Mouse (Mus musculus) B cell, adult 2 months (primary cell): ENCODE results near the gene Rrad.
A peak's percentile ranks its signal among the peaks of the same experiment; 100 is the strongest.
"Not testable (repeated sequence)": the region's sequence is repeated elsewhere in the genome, so short reads cannot be mapped to it uniquely, and the experiment has no call there.

Source experiments
- DNase-seq, 2 experiments: peaks; one replicate each; pipeline ENCODE4 v3.0.0; 2022

Gene Rrad

DNA sequence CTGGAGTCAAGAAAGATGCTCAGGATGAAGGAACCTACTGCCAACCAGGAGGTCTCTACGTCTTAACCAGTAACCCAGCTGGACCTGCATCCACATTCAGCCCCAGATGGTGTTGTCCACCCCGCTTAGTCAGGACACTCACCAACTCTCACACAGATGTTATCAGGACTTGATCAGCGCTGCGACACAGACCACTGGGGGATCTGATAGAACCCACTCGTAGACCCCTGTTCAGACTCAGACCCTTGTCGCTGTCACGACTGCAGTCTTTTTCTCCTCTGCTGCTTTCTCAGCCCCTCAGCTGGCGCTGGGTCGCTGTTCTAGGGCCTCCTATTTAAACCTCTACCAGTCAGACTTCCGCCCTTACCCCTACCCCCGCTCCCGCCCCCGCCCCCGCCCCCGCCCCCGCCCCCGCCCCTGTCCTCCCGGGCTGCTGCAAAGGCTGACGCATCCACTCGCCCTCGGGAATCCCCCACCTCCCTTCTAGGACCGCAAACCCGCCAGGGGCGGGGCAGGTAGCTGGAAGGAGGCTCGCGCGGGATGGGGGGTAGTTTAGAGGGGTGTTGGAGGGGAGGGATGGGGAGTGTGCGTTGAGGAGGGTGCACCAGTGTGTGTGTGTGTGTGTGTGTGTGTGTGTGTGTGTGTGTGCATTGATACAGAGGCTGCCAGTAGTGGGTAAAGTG, at the start of gene Rrad:
Rrad (minus strand) TSS at position 347 of the 683 bp plus-strand sequence.
- peak; percentile 90 to 93 for DNase-seq

DNA sequence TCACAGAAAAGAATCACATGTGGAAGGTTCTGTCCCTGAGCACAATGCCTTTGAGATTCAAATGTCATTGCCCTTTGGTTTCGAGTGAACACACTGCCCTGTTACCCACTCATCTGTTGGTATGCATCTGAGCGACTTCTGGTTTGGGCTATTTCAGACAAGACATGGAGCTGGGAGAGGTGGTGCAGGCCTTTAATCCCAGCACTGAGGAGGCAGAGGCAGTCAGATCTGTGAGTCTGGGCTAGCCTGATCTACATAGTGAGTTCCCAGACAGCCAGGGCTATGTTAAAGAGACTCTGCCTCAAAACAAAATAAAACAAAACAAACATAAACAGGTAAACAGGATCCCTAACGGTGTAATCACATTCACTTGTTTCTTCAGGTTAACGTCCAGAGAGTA, 24.5 kb upstream of the Rrad start:
- DNase-seq: no peak

DNA sequence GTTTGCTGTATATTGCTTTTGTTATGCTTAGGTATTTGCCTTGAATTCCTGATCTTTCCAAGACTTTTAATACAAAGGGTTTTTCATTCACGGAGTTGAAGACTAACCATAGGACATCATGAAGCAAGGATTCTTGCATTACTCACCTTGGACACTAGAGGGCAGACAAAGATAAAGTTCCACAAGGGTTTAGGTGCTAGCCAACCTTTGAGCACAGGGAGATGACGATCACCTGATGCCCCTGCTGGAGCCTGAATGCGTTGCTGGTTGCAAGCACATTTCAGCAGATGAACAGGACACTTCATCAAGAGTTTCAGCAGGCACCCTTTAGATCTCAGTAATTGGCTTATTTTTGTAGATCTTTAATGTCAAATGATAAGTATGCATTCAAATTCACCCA, 23.9 kb upstream of the Rrad start:
- DNase-seq: peak; percentile 81 to 86

DNA sequence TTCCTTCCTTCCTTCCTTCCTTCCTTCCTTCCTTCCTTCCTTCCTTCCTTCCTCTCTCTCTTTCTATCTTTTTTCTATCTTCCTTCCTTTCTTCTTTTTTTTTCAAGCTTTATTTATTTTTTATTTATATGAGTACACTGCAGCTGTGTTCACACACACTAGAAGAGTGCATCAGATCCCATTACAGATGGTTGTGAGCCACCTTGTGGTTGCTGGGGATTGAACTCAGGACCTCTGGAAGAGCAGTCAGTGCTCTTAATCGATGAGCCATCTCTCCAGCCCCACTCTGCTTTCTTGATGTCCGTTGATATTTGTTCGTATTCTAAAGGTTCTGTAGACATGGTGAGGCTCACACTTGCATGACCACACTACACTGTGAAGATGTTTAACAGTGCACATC, 13.1 kb upstream of the Rrad start:
- DNase-seq: not testable (repeated sequence)

- no peak for DNase-seq
These were observed 11.2 kb upstream of the Rrad start for GRCm38 (mm10) chr8:104642324-104642654.

DNA sequence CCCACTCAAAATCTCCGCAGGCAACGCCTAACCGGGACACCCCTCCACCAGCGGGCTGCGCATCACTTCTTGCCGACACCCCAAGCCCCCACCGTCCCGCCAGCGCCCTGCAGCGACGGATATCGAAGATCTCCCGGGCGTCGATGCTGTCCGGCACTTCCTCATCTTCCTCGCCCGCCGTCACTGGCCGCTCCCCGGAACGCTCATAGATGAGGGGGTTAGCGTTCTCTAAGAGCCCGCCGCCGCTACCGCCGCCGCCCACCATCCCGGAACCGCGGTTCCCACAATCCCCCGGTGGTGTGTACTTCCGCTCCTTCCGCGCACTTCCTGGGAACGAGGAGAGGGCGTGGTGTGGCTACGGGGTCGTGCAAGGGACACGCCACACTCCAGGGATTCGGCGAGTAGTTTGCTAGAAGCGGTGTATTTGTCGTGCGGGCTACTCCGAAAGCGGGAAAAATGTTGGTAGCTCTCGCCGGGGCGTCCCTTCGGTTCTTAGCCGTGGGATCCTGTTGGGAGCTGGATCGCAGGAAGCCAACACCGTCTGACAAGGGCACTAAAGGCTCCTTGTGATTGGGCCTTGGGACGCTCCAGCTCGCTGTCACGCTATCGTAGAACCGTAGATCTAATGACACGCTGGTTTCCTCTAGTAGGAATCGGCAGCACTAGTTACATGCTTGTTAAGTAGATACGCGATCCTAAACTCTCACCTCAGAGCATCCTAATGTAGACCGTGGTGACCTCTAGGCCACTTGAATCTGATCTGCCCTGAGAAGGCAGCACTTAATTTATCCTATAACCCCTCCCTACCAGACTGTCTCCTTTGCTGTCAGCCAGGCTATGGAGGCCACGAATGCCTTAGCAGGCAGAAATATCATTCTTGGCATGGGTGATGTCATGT, 10.5 kb upstream of the Rrad start, which contains the start of gene Ciao2b:
Ciao2b (minus strand) TSS at position 540 of the 898 bp plus-strand sequence.
- peak; percentile 62 to 65 for DNase-seq

DNA sequence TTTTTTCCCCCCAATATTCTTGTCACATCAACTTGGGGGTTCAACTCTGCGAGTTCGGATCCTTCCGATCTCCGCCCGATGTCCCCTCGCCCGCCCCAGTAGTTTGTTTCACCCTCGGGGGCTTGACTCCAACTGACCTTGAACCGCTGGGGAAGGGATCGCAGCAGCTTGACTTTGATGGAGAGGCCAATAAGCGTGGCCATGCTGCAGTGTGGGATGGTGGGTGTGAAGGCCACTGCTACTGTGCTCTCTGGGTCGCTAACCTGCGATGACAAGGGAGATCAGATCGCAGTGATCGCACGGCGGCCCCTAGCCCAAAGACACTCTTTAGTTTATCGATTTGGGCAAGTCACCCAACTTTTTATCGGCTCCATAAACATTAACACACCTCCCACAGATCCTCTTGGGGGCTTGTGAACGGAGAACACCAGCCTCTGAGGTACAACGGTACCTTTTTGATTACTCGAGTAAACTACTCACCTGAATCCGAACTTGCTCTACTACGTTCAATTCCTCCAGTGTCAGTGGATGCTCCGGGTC, 9.8 kb upstream of the Rrad start:
- DNase-seq: no peak

DNA sequence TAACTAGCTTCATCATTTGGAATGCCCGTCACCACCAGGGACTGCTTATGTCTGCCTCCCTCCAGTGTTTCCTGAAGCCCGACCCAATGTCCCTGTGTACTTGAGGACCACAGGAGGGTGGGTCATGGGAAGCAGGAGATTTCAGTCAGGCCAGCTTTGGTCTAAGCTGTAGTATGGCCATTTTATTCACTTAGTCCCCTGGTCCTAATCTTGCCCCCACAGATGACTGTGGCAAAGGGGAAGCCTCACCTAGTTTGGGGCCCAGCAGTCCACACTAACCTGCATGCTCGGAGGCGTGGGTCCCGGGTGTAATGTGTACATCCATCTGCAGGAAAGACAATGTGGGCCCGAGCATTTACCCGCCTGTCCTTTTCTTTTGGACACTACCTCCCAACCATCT, 9.1 kb upstream of the Rrad start:
- DNase-seq: no peak

DNA sequence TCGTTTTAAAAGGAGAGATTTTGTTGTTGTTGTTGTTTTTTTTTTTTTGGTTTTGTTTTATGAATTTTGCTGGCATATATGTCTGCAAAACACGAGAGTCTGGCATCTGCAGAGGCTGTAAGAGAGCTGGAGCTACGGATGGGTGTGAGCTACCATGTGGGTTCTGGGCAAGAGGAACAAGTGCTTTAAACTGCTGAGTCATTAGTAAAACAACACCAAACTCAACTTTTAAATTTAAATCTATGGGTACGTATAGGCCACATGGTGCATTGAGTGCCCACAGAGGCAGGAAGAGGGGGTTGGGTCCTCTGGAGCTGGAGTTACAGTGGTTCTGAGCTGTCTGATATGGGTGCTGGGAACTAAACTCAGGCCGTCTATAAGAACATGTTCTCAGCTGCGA, 6.9 kb upstream of the Rrad start:
- DNase-seq: no peak

DNA sequence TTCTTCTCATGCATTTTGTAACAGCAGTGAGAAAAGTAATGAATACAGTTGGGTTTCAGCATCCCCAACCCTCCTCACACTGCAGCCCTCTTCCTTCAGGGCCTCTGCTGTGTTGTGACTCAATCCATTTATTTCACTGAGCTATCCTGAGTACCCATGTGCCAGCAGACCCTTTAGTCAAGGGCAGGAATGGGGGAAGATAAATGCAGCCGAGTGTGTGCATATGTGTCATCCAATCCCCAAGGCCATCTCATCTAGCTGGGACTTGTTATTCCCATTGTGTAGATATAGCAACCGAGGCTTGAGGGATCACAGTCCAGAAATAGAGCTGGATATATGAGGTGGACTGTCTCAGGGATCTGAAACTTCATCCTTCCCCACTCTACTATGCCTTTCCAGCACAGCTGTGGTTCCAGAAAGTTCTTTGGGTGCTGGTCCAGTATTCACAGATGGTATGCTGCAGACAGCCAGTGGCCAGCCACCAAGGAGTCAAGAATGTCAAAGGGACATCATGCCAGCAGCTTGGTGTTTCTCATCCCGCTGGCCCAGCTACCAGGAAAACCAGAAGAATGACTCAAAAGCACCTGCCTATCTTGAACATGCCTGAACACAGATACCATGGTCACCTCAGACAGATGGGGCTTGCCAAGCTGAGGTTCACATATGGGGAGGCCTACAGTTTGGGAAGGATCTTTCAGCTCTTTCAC, 4.0 kb upstream of the Rrad start:
- no peak for DNase-seq

DNA sequence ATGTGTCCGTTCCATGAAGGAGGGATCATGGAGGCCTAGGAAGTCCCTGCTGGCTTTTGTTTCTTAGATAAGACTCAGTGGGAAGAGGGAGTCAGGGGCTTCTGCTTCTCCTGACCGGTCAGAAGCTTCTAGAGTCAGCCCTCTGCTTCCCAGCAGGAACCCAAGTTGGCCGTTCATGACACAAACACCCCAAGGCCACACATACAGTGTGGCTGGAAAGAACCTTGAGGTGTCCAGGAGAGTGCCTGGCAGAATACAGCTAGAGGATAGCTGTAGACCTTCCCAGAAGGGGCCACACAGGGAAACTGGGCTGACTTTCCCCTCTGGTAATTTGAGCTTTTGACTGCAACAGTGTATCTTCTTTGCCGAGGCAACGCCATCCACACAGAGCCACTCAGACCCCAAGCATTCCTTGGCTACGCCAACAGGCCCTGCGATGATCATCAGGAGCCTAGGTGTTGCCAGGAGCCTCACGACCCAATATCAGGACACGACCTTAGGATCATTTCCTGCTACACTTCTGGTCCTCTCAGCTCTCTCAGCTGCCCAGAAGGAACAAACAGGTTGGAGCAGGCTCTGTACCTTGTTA, 2.1 kb upstream of the Rrad start:
- no peak for DNase-seq

GRCm38 (mm10) chr8:104632486-104632885, 1.4 kb upstream of the Rrad start:
- peak in 1 of 2 experiments; percentile 23 for DNase-seq

GRCm38 (mm10) chr8:104631975-104632374, 848 bp upstream of the Rrad start:
- peak; percentile 48 to 51 for DNase-seq

- DNase-seq: peak; percentile 44 to 57
These were observed 553 bp downstream of the Rrad start for GRCm38 (mm10) chr8:104630574-104630973.

GRCm38 (mm10) chr8:104630111-104630479, 1.0 kb downstream of the Rrad start:
- DNase-seq: no peak

DNA sequence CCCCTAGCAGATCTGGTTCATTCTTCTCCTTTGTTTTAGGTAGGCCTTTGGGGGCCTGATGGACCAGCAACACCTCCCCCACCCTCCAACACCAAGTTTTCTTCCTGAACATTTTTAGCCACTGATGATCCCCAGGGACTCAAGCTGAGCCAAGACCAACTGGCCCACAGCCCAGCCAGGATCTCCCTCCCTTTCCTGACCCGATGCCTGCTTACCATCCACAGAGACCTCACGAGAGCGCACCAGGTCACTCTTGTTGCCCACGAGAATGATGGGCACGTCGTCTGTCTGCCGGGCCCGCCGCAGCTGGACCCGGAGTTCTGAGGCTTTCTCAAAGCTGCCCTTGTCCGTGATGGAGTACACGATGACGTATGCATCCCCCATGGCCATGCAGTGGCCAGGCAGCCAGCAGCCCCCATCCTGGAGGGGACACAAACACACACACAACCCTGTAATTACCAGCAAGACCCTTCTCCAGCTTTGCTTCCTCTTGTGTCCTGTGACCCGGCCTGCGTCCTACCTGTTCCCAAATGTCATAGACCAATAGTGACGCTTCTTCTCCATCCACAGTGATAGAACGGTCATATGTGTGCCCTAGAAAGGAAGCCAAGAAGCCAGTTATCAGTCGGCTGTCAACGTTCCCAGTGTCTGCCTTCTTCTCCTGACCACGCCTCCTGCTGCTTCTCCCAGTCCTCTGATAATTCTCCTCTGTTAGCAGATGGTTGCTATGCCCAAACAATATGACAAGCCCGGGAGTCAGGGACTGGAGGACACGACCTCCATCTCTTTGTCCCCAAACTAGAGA, 1.6 kb downstream of the Rrad start:
- DNase-seq: no peak

DNA sequence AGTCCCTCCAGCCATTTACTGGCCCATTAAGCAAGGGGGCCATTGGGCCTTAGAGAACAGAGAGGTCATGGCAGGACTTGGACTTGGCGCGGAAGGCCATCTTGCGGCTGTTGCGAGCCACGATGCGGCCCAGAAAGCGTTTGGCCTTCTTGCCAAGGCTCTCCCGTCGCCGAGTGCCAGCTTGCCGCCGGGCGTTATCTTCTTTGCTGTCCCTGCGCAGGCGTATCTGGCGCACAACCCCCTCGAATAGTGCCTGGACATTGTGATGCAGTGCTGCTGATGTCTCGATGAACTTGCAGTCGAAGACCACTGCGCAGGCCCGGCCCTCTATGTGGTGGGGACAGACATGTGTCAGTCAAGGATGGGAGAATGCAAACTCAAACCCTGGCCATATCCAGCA, 2.7 kb downstream of the Rrad start:
- no peak for DNase-seq

GRCm38 (mm10) chr8:104627065-104627740, 3.9 kb downstream of the Rrad start:
- no peak for DNase-seq

DNA sequence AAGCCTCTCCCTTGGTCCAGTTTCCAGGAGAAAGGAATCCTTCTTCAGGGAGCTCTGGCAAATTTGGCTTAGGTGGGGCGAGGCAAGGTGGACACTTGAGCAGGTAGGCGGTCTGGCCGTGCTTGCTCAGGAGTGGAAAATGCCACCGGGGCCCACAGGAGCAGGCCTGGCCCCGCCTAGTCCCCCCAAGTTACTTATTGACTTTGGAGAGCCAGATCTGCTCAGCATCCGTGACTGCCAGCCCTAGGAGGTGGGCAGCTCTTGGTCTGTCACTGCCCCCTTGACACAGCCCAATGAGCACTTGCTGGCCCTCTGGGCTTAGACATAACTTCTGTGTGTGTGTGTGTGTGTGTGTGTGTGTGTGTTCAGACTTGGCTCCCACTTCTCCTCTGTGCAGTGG, 7.0 kb downstream of the Rrad start, which contains the start of gene Cdh16:
Cdh16 (minus strand) TSS at position 236 of the 400 bp plus-strand sequence.
- DNase-seq: no peak

GRCm38 (mm10) chr8:104620765-104621164, 10.4 kb downstream of the Rrad start:
- DNase-seq: no peak

GRCm38 (mm10) chr8:104613119-104613518, 18.0 kb downstream of the Rrad start:
- no peak for DNase-seq
